Mouse (Mus musculus) monocyte, adult 2 months (primary cell): Measurements from ENCODE around the gene Olfr1015.

Experiments
- DNase-seq, 2 experiments: peaks; one replicate each; pipeline ENCODE4 v3.0.0; 2022; ENCODE audit warnings: low spot score in 2 of 2, low read depth in 1 of 2

The Olfr1015 gene

DNA sequence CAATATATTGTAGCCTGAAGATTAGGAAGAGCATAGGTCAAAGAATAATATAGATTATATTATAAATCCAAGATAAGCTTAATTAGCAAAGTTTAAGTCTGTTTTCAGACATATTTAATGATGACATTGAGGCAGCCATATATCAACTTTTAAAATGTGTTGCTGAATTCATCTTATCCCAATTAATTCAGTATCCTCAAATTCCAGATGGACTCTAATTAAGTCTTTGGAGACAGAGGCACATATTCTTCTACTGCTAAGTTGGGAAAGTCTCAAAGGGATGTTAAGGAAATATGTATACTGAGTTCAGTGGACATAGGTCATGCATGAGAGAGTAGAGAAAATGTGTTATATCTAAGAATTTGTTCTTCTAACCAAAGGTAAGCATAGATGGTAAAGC is at the start of gene Olfr1015:
Gene Olfr1015 (plus strand): TSS at position 301 of the 400 bp plus-strand sequence.
- DNase-seq, result no peak

DNA sequence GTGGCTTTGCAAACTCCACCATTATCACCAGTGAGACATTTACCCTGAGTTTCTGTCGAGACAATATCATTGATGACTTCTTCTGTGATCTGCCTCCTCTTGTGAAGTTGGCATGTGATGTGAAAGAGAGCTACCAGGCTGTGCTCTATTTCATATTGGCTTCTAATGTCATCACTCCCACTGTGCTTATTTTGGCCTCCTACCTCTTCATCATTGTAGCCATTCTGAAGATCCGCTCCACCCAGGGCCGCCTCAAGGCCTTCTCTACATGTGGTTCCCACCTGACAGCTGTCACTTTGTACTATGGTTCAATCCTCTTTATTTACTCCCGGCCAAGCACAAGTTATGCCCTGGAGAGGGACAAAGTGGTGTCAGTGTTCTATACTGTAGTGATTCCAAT is 28.0 kb upstream of the Olfr1015 start:
- DNase-seq, result no peak

- DNase-seq, result no peak
Observed at GRCm38 (mm10) chr2:85762666-85763065, 19.2 kb upstream of the Olfr1015 start, which contains the start of gene Olfr1012. Gene Olfr1012, minus strand, starts transcription at chr2:85762766.

GRCm38 (mm10) chr2:85766798-85767197 is 15.0 kb upstream of the Olfr1015 start, which contains the start of gene Olfr1013:
Gene Olfr1013, plus strand, starts transcription at chr2:85767098.
- no peak for DNase-seq

- DNase-seq, result no peak
Observed at GRCm38 (mm10) chr2:85772413-85772812, 9.4 kb upstream of the Olfr1015 start, which contains the start of gene Olfr1014. Gene Olfr1014, plus strand, starts transcription at chr2:85772713.

DNA sequence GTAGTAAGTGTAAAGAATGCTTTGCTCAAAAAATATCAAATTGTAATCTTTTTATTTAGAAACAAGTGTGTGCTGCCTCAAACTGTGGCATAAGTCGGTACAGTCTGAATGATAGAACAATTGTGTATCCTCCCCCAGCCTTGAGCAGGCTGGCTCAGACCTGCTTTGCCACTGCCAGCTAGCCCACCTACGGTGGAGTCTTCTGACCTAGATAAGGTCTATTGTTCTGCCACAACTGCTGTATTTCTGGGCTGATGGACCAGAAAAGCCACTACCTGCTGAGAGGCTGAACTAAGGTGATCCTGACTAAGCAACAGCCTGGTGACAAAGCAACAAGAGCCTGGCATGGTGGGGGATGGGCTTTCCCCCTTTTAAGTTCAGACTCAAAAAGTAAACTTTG is 10.5 kb downstream of the Olfr1015 start:
- no peak for DNase-seq

DNA sequence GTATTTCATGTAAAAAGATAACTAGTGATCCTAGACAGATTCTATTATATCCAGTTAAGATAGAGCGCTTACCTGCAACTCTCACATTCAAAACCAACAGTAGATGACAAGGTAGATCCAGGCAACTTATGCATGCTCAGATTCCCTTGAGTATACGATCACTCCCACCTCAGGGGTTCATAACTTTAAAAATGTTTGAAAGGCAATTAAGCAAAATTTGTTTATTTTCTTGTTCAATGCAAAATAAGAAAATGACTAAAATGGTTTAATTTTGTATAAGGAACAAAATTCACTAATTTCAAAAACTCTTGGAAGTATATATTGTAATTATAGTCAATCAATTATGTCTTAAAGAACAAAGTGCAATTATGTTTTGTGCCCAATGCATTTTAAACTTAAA is 20.6 kb downstream of the Olfr1015 start, which contains the start of gene Olfr1016:
Gene Olfr1016 (minus strand): TSS at position 101 of the 400 bp plus-strand sequence.
- DNase-seq, result no peak

- DNase-seq, result no peak
Observed at GRCm38 (mm10) chr2:85804501-85804900, 22.7 kb downstream of the Olfr1015 start.

GRCm38 (mm10) chr2:85818179-85818578 is 36.4 kb downstream of the Olfr1015 start, which contains the start of gene Olfr1018:
Gene Olfr1018, plus strand, starts transcription at chr2:85818479.
- DNase-seq, result no peak
